Mouse (Mus musculus) spleen, adult 2 months (tissue): ENCODE data around the gene Mrpl14.

Source experiments
- CTCF ChIP-seq: fragments of 200-500 bp; IDR thresholded peaks from 2 replicates; pipeline ENCODE4 v1.5.1; 2011; ENCODE audit warnings: mild to moderate bottlenecking, inconsistent platforms; ENCODE audit not compliant: insufficient read depth, insufficient read length, insufficient replicate concordance; ENCODE audit errors: extremely low read depth
- POLR2A ChIP-seq: fragments of 200-500 bp; IDR thresholded peaks from 2 replicates; pipeline ENCODE4 v1.6.1; 2011; ENCODE audit warnings: low read depth, low read length, inconsistent platforms

GRCm38 (mm10) chr17:45703187-45703586 is 17.1 kb downstream of the Mrpl14 start:
- no peak for TF ChIP-seq CTCF
- no peak for TF ChIP-seq POLR2A
